Mouse (Mus musculus) forebrain, embryonic 16.5 days (tissue): ENCODE data around the gene Ccdc60. TPM values are rescaled to one million over a fixed set of nuclear protein-coding genes. Genes with fewer than 3 reads are reported as not detected.

Source experiments
- ATAC-seq: fragments of 200-750 bp; cut with Nextera tagmentation; 2 replicates; pipeline ENCODE4 v1.8.0; 2017; ENCODE audit warnings: mild to moderate bottlenecking, moderate library complexity
- H3K27ac ChIP-seq: fragments of 300-500 bp; sonication (generic); 2 replicates; pipeline ENCODE4 v1.5.1; 2014; ENCODE audit warnings: low read length, control low read depth
- H3K27me3 ChIP-seq: fragments of 300-500 bp; sonication (generic); replicated peaks from 2 replicates; pipeline ENCODE4 v1.6.1; 2014; ENCODE audit warnings: low read length; ENCODE audit not compliant: control insufficient read depth, insufficient read depth
- H3K36me3 ChIP-seq: fragments of 300-500 bp; sonication (generic); 2 replicates; pipeline ENCODE4 v1.6.1; 2014; ENCODE audit not compliant: control insufficient read depth, insufficient read depth
- H3K4me1 ChIP-seq: fragments of 300-500 bp; sonication (generic); replicated peaks from 2 replicates; pipeline ENCODE4 v1.6.1; 2014; ENCODE audit warnings: low read length; ENCODE audit not compliant: control insufficient read depth, insufficient read depth
- H3K4me2 ChIP-seq: fragments of 300-500 bp; sonication (generic); 2 replicates; pipeline ENCODE4 v1.6.1; 2014; ENCODE audit warnings: mild to moderate bottlenecking, low read length, control low read depth
- H3K4me3 ChIP-seq: fragments of 300-500 bp; sonication (generic); replicated peaks from 2 replicates; pipeline ENCODE4 v1.5.1; 2014; ENCODE audit warnings: mild to moderate bottlenecking, low read length, control low read depth
- H3K9ac ChIP-seq: fragments of 300-500 bp; sonication (generic); replicated peaks from 2 replicates; pipeline ENCODE4 v1.6.1; 2014; ENCODE audit warnings: low read depth, low read length, control low read depth
- H3K9me3 ChIP-seq: fragments of 300-500 bp; sonication (generic); 2 replicates; pipeline ENCODE4 v1.6.1; 2016; ENCODE audit warnings: low read length; ENCODE audit not compliant: control insufficient read depth
- WGBS: fragments of 180-500 bp; shearing (Covaris S2); extraction: QIAGEN DNeasy Blood & Tissue Kit; methylation state at CpG from one replicate; pipeline ENCODE4 v1.1.7; 2014; 5-methylcytosine and 5-hydroxymethylcytosine counted together
- polyA plus RNA-seq: library from polyadenylated mRNA; unstranded; fragments of >200 nt; fragmentation: Nextera tagmentation; extraction: Ambion mirVana; gene quantifications from 2 replicates; pipeline ENCODE4 v1.2.1, GENCODE M21; 2015

Ccdc60 gene
- 0.78 and 0.92 TPM in 2 replicates for polyA plus RNA-seq

DNA sequence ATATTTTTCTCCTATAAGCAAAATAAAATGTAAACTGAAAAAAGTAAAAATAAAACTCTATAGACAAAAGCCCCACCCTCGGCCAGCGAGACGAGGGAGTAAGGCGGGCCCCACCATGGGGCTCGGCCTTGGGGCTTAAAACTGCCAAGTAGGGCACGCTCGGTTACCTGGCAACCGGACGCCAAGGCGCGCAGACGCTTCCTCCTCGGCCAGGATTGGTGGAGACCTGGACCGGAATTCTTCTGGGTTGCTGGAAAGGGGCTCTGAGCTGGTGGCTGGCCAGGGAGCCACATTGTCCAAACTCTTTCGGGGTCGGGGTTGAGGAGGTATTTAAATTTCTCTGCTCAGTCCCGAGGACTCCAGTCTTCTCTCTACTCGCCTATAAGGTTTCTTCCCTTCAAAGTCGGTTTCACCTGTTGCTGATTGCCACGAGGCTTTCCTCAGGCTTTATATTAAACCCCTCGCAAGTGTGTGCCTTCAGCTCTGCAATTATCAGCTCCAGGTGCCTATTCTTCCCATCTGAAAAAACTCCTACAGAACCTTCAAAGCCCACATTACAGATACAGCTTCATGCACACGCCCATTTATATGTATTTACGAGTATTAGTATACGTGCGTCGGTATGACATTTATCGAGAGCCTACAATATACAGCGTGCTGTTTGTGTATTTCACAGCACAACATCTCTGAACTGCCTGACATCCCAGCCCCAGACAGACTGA is at the start of gene Ccdc60:
Gene Ccdc60 (minus strand): TSS at position 137 of the 722 bp plus-strand sequence.
- Histone ChIP-seq H3K9ac (0 out of 2 replicates have a peak within 1 kb of the TSS, but pooled peaks have one; percentile 8), H3K27me3 (peaks cover 17% of the 10 kb centered on the region), H3K36me3 (no peaks in the 10 kb centered on the region), H3K4me1 (peaks cover 27% of the 10 kb centered on the region), H3K9me3 (no peaks in the 10 kb centered on the region), H3K4me3 (no peak within 1 kb of the TSS), H3K27ac (no peak within 1 kb of the TSS), H3K4me2 (peak within 1 kb of the TSS; percentile 30)
- 4% methylated on average over 28 of the region's 28 CpGs for WGBS
- peak; percentile 43; the same call in 1 of the 2 replicates for ATAC-seq

DNA sequence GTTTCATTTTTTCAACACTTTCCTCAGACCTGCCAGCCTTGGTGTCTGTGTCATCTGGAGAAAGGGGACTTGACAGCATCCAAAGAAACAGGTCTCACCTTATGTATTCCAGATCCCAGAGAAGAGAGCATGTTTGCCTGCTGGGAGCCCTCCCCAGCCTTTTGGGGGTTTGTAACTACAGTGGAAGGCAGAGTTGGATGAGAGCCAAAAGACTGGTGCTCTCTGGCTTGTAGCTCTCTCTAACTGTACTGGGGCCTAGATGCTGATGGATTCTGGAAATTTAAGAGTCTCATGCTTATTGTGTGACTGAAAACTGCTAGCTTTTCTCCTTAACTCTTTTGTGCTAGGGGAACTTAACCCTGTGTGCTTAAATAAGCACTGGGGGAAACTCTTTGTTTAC is 47.4 kb upstream of the Ccdc60 start:
- Histone ChIP-seq H3K4me3 (no peak overlapping the region), H3K27ac (no peak overlapping the region)
- ATAC-seq = no peak

DNA sequence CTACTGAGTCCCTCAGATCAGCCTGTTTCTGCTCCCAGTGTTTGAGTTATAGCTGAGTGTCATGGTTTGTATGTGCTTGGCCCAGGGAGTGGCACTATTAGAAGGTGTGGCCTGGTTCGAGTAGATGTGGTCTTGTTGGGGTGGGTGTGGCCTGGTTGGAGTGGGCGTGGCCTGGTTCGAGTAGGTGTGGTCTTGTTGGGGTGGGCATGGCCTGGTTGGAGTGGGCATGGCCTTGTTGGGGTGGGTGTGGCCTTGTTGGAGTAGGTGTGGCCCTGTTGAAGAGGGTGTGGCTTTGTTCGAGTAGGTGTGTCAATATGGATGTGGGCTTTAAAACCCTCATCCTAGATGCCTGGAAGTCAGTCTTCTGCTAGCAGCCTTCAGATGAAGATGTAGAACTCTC is 40.1 kb upstream of the Ccdc60 start:
- H3K27ac ChIP-seq = no peak overlapping the region
- H3K9me3 ChIP-seq = no peaks in the 10 kb centered on the region; the same call in 1 of the 2 replicates
- 89% methylated on average over 4 of the region's 4 CpGs for WGBS
- H3K4me3 ChIP-seq = no peak overlapping the region
- no peaks in the 10 kb centered on the region for H3K27me3 ChIP-seq
- peaks cover 3% of the 10 kb centered on the region; the same call in 1 of the 2 replicates for H3K4me1 ChIP-seq
- no peak for ATAC-seq
- no peaks in the 10 kb centered on the region for H3K36me3 ChIP-seq
- no peak overlapping the region for H3K4me2 ChIP-seq
- no peak overlapping the region for H3K9ac ChIP-seq

More for the DNA sequence above, 47.4 kb upstream of the Ccdc60 start:
- no peaks in the 10 kb centered on the region for H3K36me3 ChIP-seq
- H3K9me3 ChIP-seq = no peaks in the 10 kb centered on the region
- H3K9ac ChIP-seq = no peak overlapping the region
- no peak overlapping the region for H3K4me2 ChIP-seq
- no peaks in the 10 kb centered on the region for H3K27me3 ChIP-seq
- peaks cover 7% of the 10 kb centered on the region for H3K4me1 ChIP-seq

DNA sequence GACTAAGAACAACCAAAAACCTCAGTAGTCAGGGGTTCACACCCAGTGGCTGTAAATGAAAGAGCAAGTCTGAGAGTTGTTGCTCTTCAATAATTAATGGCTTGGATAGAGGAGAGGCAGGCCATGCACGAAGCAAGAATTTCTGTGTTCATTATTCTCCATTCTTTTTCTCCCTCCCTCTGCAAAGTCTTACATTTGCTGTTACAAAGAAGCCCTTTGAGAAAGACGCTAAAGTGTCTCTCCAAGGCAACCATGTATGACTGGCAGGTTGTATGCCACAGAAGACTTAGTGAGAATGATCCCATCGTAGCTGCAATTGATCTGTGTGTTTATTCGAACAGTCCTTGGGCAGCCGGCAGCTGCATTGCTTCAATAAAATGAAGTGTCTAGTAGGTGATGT is 34.6 kb upstream of the Ccdc60 start:
- Histone ChIP-seq H3K27me3 (no peaks in the 10 kb centered on the region), H3K4me2 (no peak overlapping the region)
- WGBS = 20% methylated on average over 5 of the region's 5 CpGs

DNA sequence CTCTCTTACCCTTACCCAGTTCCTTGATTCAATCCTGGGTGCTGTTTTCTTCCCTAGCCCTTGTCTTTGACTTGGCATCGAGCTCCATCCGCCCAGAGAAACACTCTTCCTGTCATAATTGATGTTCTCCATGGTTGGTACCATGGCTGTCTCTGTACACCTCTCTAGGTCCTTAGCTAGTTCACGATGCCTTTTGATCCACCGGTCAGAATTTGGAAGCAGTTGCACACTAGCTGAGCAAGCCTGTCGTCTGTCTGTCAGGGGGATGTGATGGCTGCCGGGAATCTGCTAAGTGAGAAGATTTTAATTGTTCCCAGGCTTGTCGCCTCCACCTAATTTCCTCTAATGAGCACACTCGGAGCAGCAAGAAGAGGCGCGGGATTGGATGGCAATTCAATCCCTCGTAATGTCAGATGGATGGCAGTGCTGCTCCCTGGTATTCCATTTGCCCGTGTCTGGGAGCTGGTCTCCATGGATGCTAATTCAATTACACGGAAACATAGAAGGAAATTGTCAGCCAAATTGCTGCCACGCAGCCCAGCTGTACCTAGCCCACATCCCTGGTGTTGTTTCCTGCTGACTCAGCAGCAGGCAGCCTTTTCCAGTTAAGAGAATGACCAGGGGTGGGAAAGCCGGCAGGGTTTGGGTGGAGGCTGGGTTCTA is 33.7 kb upstream of the Ccdc60 start:
- WGBS = 12% methylated on average over 15 of the region's 15 CpGs
- Histone ChIP-seq H3K36me3 (no peaks in the 10 kb centered on the region), H3K27me3 (peaks cover 2% of the 10 kb centered on the region; the same call in 1 of the 2 replicates), H3K27ac (peak overlapping the region; percentile 58), H3K9ac (no peak overlapping the region), H3K4me3 (no peak overlapping the region), H3K4me2 (peak overlapping the region; percentile 25), H3K4me1 (peaks cover 16% of the 10 kb centered on the region), H3K9me3 (no peaks in the 10 kb centered on the region; the same call in 1 of the 2 replicates)
- ATAC-seq = peak; percentile 93

More for the DNA sequence above, 34.6 kb upstream of the Ccdc60 start:
- ATAC-seq = peak; percentile 15; the same call in 1 of the 2 replicates
- Histone ChIP-seq H3K27ac (no peak overlapping the region; the same call in 1 of the 2 replicates), H3K9ac (no peak overlapping the region), H3K9me3 (no peaks in the 10 kb centered on the region; the same call in 1 of the 2 replicates), H3K4me1 (peaks cover 16% of the 10 kb centered on the region), H3K4me3 (no peak overlapping the region), H3K36me3 (no peaks in the 10 kb centered on the region)

DNA sequence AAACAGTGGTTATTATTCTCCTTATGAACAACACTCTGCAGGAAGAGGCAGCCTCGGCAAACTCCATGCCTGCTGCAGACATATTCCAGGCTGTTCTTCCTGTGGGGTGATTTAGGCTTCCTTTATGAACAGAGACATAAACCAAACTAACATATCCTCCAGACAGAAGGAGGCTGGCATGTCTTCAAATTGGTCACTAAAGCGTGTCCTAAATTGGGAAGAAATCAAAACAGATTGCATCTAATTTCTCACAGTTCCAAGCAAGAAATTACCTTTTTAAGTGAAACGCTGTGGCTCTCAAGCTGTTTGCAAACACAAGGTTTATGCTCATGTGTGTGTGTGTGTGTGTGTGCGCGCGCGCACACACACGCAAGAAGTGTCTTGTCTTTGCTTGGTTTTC is 24.9 kb upstream of the Ccdc60 start:
- no peak overlapping the region for H3K4me2 ChIP-seq
- H3K9me3 ChIP-seq = no peaks in the 10 kb centered on the region
- no peak overlapping the region for H3K27ac ChIP-seq
- no peaks in the 10 kb centered on the region for H3K36me3 ChIP-seq
- peaks cover 22% of the 10 kb centered on the region for H3K27me3 ChIP-seq
- peaks cover 19% of the 10 kb centered on the region for H3K4me1 ChIP-seq
- no peak overlapping the region for H3K9ac ChIP-seq
- no peak for ATAC-seq
- no peak overlapping the region for H3K4me3 ChIP-seq
- 68% methylated on average over 8 of the region's 8 CpGs for WGBS

DNA sequence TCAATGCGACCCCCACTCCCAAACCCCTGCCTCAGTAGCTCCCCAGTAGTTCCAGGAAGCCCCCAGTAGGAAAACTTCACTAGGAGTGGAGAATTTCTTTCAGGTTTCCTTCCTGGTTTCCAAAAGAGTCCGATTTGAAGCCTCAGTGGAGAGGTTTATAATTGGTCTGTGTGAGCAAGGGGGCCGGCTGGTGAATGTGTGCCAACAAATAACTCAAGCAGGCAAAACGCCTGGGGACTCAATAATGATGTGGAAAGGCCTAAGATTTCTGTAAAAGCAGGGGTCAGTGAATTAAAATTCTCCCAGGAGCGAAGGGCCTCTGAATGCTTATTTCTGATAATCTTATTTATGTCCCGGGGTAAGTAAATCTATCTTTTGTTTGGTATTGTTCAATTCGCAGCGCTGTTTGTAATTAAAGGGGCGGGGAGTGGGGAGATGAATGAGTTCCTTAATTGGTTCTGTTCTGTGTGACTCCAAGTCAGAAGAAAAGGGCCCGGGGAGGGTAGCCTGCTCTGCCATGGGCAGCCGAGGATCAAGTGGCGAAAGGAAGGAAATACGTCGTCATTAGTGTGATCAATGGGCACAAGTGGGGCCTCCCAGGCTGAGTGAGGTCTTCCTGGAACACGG is 23.4 kb upstream of the Ccdc60 start:
- ATAC-seq = peak; percentile 79
- H3K4me2 ChIP-seq = peak overlapping the region; percentile 51
- H3K27ac ChIP-seq = peak overlapping the region; percentile 0; the same call in 1 of the 2 replicates
- H3K36me3 ChIP-seq = no peaks in the 10 kb centered on the region
- WGBS = 2% methylated on average over 15 of the region's 15 CpGs
- H3K27me3 ChIP-seq = peaks cover 24% of the 10 kb centered on the region
- no peaks in the 10 kb centered on the region for H3K9me3 ChIP-seq
- H3K4me1 ChIP-seq = peaks cover 19% of the 10 kb centered on the region
- H3K9ac ChIP-seq = peak overlapping the region; percentile 14
- peak overlapping the region; percentile 5 for H3K4me3 ChIP-seq

DNA sequence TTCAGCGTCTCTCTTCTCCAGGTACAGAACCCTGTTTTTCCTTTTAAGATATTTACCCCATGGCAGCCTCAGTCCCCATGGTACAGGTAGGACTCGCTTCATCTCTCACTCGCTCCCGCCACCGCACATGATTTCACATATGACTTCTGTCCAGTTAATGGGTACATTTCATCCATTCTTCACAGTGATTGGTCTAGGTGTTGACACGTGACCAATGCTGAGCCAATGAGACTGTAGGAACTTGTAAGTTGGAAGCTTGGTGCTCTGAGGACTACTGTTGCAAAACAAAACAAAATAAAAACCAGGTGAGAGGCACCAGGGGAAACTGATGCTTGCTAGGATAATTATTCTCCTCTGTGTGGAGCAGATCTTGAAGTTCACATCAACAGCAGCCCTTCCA is 22.9 kb upstream of the Ccdc60 start:
- WGBS = 86% methylated on average over 6 of the region's 6 CpGs
- Histone ChIP-seq H3K4me2 (peak overlapping the region; percentile 51; the same call in 1 of the 2 replicates), H3K36me3 (no peaks in the 10 kb centered on the region), H3K27me3 (peaks cover 21% of the 10 kb centered on the region), H3K4me1 (peaks cover 19% of the 10 kb centered on the region), H3K9me3 (0 out of 2 replicates have a peak, but pooled peaks cover 4% of the 10 kb centered on the region), H3K4me3 (no peak overlapping the region), H3K27ac (no peak overlapping the region), H3K9ac (no peak overlapping the region)
- no peak for ATAC-seq

DNA sequence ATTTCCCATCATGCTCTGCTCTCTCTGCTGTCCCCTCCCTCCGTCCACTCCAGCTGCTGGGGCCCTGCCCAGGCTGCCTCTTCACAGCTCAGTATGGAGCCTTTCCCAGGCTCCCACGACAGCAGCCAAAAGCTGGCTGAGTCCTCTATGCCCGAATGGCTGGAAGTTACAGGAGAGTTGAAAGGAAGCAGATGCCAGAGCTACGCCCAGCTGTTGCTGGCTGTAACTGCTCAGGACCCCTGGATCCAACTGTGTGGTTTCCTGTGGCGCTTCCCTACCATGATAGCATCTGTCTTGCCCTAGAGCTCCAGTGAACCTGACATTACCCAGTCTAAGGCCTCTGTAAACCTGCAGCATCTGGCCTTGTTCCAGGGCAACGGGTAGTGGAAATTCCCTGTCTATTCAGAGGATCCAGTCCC is 20.6 kb upstream of the Ccdc60 start:
- Histone ChIP-seq H3K36me3 (no peaks in the 10 kb centered on the region), H3K27me3 (peaks cover 20% of the 10 kb centered on the region), H3K4me3 (no peak overlapping the region), H3K4me1 (peaks cover 19% of the 10 kb centered on the region), H3K27ac (no peak overlapping the region), H3K4me2 (no peak overlapping the region), H3K9ac (no peak overlapping the region), H3K9me3 (0 out of 2 replicates have a peak, but pooled peaks cover 4% of the 10 kb centered on the region)
- 32% methylated on average over 6 of the region's 6 CpGs for WGBS
- ATAC-seq = no peak
